Mouse (Mus musculus) gonadal fat pad, adult 2 months (tissue): Measurements from ENCODE around the gene Zfp281. TPM values are rescaled to one million over a fixed set of nuclear protein-coding genes. Genes with fewer than 3 reads are reported as not detected.

Experiments
- DNase-seq: peaks from one replicate; pipeline ENCODE4 v3.0.0-alpha.2; 2012; ENCODE audit warnings: low read depth
- polyA plus RNA-seq: library from polyadenylated mRNA; depleted of rRNA; stranded (reverse); fragments of >200 nt; gene quantifications from 2 replicates; pipeline ENCODE4 v1.2.3, GENCODE M21; 2012; rRNA removed

Zfp281 gene
- 1.3 and 3.0 TPM in 2 replicates for polyA plus RNA-seq

DNA sequence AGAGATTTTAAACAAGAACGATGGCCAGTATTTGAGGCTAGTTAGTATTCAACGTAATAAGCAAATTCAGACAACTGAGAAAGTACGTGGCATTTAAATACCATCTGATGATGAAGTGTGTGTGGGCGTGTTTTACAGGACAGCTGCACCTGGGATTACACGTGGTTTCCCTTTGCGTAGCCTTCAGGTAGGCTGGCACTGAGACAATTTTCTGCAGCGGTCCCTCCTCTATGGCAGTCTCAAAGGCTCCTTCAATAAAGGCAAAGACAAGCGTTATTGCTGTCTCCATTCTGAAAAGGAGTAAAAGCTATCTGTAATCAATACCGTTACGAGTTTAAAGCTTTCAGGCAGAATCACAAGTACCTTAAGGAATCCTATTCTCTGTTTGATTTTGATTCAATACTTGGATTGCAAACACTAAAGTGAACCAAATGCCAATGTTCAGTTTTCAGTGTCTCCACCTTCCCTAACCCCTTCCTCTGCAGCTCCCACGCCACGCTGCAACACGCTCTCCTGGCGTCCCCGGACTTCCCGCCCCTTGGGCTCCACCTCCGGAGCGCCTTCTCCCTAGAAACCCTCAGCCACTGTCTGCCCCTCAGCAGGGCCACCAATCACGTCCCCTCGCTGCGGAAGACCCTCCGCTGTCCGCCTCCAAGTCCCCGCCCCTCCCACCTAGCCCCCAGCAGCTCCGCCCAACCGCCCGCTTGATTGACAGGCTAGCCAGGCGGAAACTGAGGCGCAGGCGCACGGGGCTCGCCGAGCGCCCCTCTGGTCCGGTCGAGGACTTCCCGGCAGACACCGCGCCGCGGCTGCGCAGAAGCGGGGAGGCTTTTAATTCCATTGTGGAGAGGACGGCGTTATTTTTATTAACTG lies at the start of gene Zfp281:
TSS of gene Zfp281 (plus strand) at position 756 of the 873 bp plus-strand sequence.
- peak; percentile 51 for DNase-seq

DNA sequence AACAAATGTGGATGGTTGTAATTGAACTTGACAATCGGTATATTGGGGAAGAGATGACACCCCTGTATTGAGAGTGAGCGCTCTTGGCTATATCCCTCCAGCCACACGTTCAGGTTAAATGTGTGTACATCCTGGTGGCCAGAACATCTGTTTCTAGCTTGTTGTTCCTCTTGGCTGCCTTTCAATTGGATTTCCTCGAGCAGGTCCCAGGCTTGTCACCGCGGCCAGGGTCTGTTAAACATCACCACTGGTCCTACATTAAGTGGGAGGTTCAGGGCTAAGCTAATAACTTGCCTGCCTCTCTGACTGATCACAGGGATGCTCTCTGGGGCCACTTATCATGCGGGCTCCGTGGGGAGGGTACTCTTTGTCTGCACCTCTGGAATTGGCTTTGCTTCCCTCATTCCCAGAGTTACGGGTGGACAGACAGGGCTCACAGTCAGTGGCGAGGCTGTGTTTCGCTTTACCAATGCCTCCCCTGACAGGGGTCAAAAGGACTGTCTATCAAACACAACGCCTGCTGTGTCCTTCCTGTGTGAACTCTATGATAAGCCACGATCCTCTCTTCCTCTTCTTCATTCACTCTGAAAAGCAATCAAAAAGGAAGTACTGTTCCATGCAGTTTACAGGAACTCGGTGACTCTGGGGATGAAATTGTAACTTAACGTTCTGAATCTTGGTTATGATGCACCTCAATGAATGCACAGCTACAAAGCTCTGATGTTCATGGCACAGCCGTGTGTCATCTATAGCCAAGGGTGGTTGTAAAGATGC lies 46.6 kb upstream of the Zfp281 start:
- DNase-seq: no peak

DNA sequence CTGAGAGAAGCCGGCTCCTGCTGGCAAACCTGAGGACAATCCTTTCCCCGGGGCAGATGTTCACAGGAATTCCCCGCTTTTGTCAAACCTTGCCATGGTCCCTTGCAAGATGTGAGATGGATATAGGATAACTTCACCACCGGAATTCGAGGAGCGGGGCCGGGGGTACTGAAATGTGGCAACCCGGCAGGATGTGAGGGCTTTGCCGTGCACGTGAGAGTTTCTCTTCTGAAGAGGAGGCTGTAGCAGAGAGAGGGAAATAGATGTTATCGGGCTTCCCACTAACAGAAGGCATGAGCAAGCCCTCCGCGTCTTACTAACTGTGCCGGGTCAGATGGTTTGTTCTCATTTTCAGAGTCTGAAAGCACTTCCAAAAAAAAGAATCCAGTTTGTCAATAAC lies 45.3 kb upstream of the Zfp281 start:
- DNase-seq: no peak

DNA sequence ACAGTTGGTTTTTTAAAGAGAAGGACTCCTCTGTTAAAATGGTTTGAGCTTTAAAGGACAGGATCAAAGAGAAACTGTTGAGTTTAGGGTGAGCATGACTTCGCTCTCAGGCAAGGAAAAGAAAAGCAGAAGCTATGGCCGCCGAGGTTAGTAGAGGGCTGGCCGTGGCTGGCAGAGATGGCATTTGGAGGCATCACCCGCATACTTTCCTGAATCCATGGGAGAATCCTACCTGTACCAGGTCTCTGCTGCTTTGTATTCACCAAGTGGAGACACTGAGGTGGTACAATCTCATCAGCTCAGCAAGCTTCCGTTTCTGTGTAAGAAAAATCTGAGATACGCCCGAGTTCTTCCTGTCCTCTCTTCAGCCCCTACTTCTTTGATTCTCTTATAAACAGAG lies 44.4 kb upstream of the Zfp281 start:
- no peak for DNase-seq

DNA sequence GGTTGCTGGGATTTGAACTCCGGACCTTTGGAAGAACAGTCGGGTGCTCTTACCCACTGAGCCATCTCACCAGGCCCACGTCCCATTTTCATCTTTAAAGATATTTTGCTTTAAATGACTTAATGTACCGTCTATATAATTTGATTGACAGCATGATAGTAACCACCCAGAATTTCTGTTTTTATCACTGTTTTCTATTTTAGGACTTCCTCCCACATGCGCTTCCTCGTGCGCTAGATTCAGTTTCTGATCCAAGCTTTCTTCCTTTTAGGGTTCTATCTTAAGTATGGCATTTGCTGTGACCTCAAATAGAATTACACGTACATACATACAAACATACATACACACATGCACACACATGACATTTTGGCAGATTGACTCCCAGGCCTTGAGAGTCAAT lies 42.9 kb upstream of the Zfp281 start:
- DNase-seq: no peak

DNA sequence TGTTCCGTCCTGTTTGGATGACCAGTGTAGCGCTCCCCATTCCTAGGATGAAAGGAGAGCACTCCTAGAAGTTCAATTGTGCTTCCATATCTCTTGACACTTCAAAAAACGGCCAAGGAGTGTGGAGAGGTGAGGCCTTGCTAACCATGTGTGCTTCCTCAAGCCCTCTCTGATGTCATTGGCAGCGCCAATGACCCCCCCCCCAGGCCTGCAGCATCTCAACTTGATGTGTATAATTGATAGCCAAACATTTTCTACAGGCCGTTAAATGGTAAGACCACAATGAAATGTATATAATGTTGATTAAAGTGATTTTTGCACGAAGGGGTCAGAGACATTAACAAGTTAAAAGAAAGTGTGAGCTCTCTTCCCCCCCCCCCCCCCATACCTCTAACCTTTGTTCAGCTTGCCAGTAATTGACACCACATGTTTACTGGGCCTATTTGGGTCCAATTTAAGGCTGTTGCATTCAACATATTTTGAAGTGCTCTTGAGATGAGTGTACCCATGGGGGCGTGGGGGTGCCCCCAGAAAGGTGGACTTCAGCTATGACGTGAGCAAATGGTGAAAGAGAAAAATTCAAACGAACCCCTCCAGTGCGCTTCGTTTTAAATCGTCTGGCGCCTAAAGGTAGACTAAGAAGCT lies 36.8 kb upstream of the Zfp281 start:
- DNase-seq: no peak

DNA sequence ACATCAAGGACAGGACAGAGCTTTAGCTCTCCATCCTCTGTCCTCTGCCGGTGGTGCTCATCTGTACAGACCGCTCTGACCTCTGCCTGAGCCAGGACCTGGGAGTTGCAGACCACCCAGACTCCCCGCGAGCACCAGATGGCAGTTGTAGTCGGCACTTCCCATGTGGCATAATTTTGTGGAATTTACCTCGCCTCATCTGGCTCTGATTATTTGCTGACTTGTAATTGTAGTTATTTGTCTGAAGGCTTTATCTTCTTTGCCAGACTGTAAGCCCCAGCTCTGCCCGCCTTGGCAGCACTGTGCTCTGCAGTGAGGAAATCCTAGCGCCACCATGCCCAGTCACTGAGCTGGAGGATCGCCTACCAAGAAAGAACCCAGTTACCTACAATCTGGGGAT lies 35.8 kb upstream of the Zfp281 start:
- DNase-seq: no peak

DNA sequence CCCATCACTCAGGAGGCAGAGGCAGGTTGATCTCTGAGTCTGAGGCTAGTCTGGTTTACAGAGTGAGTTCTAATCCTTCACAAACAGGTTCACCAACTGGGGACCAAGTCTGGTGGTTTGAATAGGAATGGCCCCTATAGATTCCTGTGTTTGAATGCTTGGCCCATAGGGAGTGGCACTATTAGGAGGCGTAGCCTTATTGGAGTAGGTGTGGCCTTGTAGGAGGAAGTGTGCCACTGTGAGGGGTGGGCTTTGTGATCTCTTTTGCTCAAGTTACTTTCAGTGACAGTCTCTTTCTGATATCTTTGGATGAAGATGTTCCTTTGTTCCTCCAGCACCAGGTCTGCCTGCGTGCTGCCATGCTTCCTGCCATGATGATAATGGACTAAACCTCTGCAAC lies 32.0 kb upstream of the Zfp281 start:
- DNase-seq: no peak

DNA sequence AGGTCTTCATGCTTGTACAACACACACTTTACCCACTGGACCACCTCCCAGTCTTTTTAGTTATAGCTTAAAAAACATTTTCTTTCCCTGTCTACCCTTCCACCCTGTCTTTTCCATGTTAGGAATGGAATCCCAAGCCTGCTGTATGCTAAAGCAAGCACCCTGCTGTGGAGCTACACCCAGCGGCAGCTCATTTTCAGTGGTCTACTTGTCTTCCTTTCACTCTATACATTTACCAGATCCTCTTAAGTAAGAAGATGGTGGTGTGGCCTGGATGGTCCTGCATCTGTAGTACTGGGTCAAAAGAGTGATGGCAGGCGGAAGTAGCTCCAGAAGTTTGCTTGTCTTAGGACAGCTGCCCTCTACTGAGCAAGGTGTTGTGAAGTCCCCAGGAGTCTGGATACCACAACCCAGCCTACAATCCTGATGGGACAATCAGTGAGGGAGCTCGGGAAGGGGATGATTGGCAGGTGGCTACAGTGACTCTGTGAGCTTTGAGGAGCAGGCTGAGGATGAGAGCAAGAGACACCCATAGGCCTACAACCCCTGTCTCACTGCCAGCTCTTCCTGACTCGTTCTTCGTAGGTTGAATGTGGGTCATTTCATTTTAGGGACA lies 30.4 kb upstream of the Zfp281 start:
- no peak for DNase-seq

DNA sequence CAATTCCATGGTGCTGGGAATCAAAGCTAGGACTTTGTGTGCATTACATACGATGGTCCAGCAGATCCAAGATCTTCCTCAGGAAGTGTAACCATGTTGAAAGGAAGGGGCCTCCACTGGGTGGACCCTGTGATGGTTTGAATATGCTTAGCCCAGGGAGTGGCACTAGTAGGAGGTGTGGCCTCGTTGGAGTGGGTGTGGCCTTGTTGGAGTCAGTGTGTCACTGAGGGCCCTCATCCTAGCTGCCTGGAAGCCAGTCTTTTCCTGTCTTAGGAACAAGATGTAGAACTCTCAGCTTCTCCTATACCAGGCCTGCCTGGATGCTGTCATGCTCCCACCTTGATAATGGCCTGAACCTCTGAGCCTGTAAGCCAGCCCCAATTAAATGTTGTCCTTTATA lies 27.9 kb upstream of the Zfp281 start:
- DNase-seq: no peak

DNA sequence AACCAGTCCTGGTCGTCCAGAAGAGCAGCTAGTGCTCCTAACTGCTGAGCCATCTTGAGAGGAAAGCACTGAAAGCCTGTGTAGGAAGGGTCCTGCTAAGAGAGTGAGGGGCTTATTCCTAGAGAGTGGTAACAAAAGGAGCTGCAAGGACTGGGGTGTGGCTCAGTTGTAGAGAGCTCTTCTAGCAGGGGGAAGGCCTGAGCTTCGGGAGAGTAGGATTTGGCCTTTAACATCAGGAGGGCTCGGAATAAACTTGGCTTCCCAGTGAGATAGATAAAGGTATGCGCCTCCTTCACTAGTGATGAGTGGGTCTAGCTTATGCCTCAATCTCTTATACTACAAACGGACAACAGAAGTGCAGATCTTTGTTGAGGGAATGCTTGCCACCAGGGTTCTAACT lies 26.4 kb upstream of the Zfp281 start:
- DNase-seq: no peak

DNA sequence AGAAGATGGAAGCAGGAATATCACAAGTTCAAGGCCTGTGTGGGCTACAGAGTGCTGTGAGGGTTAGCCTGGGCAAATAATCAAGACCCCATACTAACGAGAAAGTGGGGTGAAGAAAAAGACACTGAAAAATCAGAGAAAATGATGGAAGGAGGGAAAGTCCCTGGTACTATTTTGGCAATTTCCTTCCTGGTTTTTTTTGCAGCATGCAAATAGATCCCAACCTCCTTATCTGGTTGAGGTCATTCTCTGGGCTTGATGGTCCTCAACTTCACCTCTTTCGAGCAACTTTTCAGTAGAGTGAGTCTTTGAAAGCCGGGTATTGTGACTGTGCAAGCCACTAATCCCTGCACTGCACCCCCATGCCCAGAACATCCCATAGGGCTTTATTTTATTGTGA lies 24.6 kb upstream of the Zfp281 start:
- no peak for DNase-seq

DNA sequence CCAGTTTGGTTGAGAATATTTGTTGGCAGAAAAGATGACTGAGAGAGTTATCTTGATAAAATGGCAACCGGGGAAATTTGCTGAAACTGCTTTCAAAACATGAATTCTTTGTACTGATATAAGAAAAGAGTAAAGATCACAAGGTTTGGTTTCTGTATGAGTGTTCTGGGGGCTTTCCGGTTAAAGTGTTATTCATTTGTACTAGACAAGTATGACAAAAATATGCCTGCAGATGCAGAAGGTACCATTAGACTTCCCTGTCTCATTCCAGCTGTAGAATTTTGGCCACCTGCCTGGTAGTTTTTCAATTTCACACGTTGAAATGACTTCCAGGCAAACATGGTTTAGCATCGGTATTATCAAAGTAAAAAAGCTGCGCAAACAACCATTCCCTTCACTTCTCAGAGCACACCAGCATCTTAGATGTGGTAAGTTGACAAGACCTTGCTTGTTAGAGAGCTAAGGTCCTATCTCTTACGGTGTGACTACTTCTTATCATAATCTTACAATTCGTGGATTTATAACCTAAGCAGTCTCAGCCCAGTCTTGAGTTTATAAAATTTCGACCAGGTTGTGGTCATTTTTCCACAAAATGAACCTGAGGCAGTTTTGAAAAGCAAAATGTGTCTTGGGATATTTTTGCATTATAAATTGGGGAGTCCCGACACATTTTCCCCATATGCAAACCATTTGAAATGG lies 23.9 kb upstream of the Zfp281 start:
- DNase-seq: no peak

DNA sequence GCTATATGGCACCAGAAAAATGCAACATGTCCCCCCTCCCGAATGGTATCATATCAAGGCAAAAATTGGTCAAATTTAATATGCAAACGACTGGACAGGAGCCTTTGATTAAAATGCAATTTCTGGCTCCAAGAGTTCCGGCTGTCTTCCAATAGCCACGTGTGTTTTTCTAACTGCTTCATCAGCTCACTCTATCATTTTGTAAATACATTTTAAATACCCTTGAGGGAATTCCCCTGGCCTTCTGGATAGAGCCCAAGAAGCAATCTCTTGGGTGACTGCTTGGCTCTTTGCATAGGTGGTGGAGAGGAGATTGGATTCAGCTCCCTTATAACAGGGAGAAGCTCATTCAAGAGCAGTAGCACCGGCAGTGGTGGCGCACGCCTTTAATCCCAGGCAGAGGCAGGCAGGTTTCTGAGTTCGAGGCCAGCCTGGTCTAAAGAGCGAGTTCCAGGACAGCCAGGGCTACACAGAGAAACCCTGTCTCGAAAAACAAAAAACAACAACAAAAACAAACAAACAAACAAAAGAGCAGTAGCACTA lies 23.3 kb upstream of the Zfp281 start:
- DNase-seq: no peak

DNA sequence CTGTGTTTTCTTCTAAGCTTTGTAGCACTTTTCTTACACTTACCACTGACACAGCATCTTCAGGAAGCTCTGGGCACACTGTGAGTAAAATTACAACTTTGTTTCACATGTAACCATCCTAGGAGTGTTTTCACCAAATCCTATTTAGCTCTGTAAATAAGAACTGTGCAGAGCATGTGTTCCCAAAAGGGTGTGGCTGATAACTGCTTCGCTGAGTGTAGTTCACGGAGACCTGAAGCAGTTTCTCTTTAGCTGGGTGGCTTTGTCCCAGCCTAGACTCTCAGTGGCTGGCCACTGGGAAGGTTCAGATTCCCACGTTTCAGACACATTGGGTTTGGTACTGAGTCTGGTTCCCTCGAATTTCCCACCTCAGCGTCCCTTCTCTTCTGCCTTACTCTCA lies 22.4 kb upstream of the Zfp281 start:
- DNase-seq: no peak

DNA sequence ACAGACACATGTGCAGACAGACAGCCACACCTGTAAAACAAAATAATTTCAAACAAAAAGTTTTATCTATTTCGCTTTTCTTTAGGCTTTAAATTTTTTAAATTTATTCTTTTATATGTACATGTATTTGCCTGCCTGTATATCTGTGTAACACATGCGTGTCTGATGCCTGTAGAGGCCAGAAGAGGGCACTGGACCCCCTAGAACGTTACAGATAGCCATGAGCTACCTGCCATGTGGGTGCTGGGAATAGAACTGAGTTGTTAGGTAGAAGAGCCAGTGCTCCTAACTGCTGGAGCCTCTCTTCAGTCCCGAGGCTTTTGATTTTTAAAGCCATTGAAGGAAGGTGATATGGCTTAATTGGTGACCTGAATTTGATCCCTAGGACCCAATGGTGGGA lies 20.5 kb upstream of the Zfp281 start:
- no peak for DNase-seq

DNA sequence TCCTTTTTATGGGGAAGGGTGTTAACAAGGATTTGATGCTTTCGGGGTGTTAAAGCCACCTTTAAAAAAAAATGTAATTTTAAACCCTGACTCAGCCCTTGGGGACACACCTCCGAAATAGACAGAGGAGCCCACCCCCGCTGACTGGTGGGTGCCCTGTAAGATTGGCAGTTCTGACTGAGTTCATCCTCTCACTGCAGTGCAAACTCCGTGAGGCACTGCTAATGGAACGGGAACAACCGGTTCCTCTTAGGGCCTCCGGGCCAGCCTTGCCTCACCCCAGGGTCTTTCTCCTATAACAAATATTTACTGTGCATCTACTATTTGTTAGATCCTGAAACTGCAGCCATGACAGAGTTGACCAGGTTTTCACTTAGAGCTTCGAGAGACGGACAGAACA lies 18.9 kb upstream of the Zfp281 start:
- no peak for DNase-seq

DNA sequence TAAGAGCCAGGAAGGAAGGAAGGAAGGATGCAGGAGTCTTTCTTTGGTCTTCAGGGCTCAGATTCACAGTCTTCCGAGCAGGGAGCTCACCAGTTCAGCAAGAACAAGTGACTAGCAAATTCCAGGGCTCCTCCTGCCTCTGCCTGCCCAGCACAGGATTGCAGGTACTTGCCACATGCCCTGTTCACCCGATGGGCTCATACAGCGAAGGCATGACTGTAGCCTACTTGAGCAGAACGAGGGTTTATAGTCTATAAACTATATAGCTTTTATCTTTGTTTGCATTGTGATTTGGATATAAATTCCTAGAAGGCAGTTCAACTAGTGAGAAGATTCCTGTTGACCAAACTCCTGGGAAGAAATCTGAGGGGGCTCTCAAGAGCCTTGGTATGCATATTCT lies 18.4 kb upstream of the Zfp281 start:
- DNase-seq: no peak

DNA sequence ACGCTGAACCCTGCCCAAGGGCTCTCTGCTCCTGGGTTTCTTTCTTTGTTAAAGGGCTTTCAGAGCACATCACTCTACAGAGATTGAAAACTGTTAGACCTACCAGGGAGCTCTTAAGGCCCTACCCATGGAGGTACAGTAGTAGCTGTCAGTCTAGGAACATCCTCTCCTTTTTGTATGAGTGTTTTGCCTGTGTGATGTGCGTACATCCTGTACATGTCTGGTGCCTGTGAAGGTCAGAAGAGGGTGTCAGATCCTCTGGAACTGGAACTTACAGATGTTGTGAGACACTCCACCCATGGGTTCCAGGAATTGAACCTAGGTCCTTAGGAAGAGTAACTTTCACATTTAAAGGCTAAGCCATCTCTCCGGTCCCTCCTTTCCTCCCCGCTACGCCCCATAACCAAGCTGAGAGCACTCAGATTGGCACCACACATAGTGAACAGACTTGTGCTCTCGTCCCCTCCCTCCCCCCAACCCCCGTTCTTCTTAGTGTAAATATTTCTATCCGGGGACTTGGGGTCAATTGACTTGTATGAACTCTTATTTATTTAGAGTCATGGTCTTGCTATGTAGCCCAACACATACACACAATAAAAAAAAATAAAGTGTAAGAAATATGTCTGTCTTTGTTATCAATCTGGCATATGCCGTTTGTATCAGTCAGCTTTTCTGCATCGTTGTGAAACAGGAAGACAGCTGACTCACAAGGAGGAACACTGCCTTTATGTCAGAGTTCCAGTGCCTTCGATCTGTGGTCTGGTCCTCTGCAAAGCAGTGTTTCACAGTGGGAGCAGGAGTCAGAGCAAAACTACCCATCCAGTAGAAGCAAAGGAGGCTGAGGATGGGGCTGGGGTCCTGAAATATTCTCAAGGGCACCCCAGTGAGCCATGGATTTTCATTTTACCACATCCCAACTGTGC lies 16.1 kb upstream of the Zfp281 start:
- no peak for DNase-seq

DNA sequence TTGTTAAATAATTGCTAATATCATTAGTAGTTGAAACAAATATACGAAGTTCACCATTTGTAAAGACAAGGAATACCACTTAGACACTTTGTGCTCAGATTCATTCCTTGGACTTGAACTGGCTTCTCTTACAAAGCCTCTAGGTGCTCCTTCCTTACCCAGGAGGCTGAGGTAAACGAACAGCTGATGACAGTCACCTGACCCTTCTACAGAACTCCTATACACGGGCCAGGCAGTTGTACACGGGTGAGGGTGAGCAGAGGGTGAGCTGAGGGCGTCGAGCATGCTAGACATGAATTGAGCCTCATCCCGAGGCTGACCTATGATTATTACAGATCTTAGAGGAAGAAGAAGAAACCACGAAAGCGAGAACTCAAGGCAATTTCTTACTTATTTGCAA lies 12.9 kb upstream of the Zfp281 start:
- DNase-seq: no peak
